Mouse (Mus musculus) adrenal gland, postnatal 36 days (tissue): ENCODE measurements around the gene Nsd1. TPM values are rescaled to one million over a fixed set of nuclear protein-coding genes. Genes with fewer than 3 reads are reported as not detected.

Source experiments
- DNase-seq, 2 experiments: peaks; one replicate each; pipeline ENCODE4 v3.0.0; 2021; ENCODE audit warnings: mixed read lengths in 1 of 2
- long read RNA-seq, 2 experiments: library from polyadenylated mRNA; stranded (forward); transcript quantifications; one replicate each; pipeline ENCODE4 v2.0.0; 2021; ENCODE audit warnings: borderline sequencing depth in 2 of 2
- total RNA-seq, 2 experiments: library from RNA; stranded (reverse); gene quantifications; 2 replicates each; pipeline ENCODE4 v1.2.3; 2021

Gene Nsd1
- total RNA-seq: 100 to 1,000 TPM; 103 to 115 TPM
- long read RNA-seq, experiment 1, partial matches to known transcripts: 11 of 27 reads
- long read RNA-seq, experiment 1, other reads (novel, unspliced or antisense): 13 of 27 reads
- long read RNA-seq, experiment 2, partial matches to known transcripts: 1 of 6 reads
- long read RNA-seq, experiment 2, other reads (novel, unspliced or antisense): 2 of 6 reads

DNA sequence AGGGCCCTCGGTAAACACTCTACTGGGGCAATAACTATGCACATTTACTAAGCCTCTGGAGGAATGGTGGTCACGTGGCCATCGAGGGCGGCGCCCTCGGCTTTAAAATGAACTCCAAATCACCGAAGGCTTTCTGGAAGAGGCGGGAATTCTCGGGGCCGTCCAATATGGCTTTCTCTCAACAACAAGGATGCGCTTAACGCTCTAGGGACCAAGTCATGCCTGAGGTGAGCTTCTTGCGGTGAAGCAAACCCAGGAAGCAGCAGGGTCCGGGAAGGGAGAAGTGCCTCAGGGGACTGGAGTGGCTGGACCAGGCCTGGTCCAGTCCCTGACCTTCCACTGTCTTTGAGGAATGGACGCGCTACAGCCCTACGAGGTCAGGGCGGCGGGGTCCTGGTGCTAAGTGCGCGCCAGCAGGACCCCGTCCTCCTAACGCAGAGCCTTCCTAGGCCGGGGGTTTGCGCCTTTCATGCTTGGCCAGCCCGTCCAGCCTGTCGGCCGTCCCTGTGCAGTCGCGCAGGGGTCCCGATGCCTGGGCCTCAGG lies at the start of gene Nsd1:
Gene Nsd1, plus strand, starts transcription at position 134 of the 544 bp plus-strand sequence.
- DNase-seq: no peak

DNA sequence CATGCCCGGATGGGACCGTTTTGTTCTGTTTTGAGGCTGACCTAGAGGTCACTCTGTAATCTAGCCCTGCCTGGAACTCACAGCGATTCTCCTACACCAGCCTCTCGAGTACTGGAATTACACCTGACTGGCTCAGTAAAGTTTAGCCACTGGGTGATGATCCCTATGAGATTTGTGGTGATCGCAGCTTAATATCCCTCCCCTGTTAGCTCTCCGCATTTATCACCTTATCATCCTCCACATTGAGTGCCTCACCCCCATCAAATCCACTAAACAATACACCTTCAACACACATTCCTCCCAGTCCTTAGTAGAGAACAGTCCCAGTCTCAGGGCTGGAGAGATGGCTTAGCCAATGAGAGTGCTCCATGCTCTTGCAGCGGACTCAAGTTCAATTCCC lies 47.2 kb upstream of the Nsd1 start:
- DNase-seq: no peak

DNA sequence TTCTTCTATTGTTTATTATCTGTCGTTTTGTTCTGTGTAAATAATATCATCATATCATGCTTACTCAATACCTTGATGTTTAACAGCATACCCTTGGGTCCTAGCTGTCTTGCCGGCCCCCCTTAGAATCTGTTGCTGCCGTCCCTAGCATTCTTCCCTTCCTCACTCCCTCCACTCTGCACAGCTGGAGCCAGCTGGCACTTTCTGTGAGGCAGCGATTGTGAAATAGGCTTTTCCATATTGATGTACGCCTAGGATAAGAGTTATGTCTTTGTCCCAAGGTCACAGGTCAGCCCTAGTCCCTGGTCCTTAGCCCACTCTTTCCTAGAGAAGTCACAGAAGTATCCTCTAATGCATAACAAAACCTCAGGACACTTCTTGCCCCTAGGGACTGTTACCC lies 46.0 kb upstream of the Nsd1 start:
- DNase-seq: no peak

DNA sequence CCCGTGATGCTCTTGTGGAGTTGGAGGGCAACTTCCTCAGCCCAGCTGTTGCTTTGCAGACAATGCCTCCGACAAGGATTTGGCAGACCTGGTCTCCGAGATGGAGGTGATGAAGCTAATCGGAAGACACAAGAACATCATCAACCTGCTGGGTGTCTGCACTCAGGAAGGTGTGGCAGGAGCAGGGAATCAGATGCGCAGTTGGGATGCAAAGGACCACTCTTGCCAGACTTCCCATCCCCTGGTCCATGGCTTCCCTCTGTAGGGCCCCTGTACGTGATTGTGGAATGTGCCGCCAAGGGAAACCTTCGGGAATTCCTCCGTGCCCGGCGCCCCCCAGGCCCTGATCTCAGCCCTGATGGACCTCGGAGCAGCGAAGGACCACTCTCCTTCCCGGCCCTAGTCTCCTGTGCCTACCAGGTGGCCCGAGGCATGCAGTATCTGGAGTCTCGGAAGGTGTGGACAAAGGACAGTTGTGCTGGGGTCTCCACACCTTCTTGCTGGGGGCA lies 43.7 kb upstream of the Nsd1 start:
- DNase-seq: no peak

DNA sequence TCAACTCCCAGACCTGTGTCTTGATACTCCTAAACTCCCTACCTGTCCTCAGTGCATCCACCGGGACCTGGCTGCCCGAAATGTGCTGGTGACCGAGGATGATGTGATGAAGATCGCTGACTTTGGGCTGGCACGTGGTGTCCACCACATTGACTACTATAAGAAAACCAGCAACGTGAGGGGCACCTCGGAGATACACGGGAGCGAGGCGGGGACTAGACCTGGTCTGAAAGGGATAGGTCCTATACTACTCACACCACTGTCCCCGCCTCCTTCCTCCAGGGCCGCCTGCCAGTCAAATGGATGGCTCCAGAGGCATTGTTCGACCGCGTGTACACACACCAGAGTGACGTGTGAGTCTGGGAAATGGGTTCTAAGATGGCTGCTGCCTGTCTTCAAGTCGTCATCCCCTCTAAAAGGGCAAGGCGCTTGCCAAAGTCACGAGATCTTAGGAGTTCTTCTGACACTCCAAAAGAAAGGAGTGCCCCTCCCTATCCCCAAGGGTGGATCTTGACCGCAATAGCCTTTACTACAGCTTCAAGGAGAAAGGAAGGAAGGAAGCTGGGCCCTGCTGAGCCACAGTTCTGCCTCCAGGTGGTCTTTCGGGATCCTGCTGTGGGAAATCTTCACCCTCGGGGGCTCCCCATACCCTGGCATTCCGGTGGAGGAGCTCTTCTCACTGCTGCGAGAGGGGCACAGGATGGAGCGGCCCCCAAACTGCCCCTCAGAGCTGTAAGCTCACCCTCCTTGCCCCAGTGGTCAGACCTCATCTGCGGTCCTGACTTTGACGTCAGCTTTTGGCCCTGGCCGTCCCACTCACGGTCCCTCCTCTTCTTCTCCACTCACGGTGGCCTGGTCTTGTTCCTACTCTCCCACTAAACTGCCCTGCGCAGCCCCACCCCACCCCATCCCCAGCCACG lies 42.5 kb upstream of the Nsd1 start:
- DNase-seq: no peak

DNA sequence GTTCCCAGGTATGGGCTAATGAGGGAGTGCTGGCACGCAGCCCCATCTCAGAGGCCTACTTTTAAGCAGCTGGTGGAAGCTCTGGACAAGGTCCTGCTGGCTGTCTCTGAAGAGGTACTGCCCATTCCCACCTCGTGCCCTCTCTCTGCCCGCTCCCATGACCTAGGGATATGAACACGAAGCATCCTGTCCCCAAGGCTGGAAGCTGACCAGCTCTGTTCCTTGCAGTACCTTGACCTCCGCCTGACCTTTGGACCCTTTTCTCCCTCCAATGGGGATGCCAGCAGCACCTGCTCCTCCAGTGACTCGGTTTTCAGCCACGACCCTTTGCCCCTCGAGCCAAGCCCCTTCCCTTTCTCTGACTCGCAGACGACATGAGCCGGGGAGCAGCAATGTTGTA lies 41.8 kb upstream of the Nsd1 start:
- no peak for DNase-seq

DNA sequence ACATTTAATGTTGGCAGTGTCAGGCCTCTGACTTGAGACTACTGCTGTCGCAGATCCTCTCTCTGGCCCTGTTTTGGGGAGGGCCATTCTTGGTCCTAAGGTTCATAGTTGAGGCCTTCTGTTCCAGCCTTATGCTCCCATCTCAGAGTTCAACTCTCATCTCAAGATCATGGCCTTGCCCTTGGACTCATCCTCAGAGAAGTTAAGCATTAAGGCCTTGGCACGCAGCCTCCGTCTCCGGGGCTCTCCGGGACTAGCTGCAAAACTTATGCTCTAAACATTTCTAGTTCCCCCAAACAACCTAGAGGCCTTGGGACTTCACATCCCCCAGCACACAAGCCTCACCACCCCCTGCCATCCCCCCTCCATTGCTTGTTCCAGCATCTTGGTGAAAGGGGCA lies 41.3 kb upstream of the Nsd1 start:
- no peak for DNase-seq

DNA sequence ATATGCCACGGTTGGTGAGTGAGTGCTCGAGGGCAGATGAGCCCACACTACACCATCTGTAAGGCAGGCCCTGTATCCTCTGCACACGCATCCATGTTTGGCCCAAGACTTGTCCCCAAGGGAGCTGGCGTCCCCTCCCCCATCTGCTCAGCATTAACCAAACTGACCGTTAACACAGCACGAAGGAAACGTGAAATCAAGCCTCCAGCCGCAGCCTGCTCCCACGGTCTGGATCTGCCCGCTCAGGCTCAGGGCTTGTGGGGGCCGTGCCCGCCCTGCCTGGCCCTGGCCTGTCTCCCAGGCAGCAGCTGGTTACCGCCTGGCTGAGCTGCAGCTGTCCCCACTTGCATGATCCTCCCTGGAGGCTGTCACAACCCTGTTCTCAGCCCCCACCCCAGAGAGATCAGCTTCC lies 40.6 kb upstream of the Nsd1 start:
- DNase-seq: no peak

DNA sequence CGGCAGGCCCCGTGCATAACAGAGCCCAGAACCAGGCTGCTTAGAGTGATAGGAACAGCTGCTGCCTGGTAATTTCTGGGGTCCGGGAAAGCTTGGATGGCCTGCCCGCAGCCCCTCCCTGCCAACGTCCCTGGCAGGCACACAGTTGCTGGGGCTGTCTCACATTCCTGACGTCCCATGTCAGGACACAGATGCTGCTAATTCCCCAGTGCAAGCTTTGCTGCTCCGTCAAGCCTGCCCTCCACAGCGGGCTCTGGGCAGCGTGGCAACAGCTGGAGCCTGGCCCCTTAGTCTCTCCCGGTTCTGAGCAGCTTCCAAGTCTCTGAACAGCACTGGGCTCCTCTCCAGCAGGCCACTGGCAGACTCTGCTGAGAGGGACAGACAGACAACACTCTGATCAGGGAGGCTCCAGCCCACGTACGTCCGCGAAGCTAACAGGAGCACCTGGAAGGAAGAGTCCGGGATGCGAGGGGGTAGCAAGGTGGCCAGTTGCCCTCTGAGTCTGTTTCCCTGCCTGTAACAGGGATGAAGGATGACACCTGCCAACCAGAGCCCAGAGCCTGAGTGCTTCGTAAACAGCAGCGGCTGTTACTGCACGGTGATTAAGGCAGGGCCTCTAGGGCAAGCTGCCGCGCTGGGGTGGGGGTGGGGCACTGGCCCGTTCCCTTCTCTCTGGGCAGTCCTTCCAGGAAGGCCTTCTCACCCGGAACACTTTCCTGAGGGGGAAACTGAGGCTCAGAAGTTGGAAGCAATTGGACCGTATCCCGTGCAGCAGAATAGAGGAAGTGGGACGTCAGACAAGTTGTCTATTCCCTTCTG lies 37.9 kb upstream of the Nsd1 start:
- peak; percentile 68 to 75 for DNase-seq

DNA sequence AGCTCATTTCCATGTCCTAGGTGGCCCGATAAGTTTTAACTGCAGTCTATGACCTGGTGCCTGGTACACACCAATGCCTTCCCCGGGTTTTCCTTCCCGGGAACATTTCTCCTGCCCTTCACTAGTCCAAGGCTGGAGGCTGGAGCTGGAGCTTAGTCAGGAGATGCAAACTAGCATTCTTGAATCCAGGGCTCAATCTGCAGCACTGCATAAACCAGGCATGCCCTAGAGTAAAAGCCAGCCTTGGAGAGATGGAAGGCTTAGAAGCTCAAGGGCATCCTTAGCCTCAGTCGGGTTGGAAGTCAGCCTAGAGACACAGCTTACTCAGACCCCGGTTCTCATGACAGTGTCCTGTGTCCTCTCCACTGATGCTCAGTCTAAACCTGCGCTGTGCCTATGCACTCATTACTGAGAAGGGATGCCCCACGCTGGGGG lies 37.2 kb upstream of the Nsd1 start:
- peak in 1 of 2 experiments; percentile 52 for DNase-seq

DNA sequence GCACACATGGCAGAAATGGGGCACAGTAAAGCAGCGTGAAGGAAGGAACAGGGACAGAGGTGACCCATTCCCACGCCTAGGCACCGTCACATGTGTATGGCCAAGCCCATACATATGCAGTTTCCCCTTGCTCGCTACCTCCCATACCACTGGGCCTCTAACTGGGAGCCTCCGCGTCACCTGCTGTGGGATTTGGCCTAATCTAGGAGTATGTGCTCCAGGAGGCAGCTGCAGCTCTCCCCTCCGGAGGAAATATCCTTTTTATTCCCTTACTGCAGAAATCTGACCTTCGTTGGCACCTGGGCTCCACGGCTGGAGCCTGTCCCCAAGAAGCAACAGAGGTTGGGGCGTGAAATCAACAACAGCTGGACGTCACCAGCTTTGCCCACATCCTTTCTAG lies 35.2 kb upstream of the Nsd1 start:
- no peak for DNase-seq

DNA sequence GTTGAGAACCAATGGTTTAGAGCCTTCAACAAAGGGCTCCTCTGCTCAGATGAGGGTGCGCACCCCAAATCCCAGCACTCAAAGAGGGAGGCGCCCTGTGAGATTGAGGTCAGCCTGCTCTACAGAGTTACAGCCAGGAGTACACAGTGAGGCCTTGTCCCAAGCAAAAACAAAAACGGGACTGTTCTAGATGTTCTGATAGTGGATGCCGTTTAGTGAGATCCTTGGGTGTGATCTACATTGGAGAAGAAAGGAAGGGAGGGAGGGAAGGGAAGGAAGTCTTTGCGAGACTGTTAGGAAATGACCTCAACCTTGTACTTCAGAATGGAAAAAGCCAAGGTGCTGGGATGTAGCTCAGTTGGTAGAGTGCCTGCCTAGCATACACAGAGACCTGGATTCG lies 33.3 kb upstream of the Nsd1 start:
- no peak for DNase-seq

DNA sequence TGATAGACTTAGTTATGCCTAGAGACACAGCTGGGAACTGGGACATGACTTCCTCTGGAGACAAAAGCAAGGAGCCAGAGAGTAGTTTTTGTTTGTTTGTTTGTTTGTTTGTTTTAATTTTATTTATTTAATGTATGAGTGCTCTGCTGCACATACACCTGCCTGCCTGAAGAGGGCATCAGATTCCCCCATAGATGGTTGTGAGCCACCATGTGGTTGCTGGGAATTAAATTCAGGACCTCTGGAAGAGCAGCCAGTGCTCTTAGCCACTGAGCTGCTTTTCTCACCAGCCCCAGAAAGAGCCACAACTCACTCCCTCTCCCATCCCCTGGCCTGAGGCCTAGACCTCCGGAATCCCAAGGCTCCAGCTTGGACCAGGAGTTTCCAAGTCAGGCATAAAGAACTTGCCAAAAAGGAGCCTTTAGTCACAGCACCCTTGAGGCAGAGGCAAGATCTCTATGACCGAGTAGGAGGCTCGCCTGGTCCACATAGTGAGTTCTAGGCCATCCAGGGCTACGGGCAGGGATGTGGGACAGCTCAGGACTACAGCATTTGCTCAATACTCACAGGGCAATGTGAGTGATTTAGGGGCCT lies 31.6 kb upstream of the Nsd1 start:
- no peak for DNase-seq

DNA sequence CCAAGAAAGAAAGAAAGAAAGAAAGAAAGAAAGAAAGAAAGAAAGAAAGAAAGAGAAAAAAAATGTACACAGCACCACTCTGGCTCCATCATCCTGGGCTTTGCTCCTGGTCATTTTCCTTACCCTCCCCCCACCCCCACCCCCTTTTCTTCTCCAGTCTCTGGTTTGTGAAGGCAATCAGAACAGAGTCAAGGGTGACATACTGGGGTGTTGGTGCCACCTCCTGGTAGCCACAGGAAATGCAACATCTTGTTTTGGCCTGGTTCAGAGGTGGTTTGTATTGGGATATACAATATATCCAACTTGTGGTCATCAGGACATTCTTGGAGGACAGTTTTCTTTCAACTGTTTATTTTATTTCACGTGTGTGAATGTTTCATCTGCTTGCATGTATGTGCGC lies 31.0 kb upstream of the Nsd1 start:
- DNase-seq: peak; percentile 74 to 79

DNA sequence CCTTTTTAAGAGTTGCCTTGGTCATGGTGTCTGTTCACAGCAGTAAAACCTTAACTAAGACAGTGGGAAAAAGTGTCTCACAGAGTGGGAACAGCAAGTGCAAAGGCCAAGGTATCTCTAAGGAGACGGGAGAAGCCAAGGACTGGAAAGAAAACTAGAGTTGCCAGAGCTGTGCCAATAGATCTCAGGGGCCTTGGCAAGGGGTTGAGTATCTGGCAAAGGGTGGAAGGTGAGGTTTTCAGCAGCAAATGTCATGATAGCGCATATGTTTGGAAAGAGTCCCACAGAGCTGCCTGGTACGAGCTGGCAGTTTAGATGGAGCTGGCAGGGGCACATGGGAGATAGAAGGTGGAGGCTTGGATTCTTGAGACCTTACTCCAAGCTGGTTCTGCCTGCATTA lies 30.0 kb upstream of the Nsd1 start:
- DNase-seq: no peak

DNA sequence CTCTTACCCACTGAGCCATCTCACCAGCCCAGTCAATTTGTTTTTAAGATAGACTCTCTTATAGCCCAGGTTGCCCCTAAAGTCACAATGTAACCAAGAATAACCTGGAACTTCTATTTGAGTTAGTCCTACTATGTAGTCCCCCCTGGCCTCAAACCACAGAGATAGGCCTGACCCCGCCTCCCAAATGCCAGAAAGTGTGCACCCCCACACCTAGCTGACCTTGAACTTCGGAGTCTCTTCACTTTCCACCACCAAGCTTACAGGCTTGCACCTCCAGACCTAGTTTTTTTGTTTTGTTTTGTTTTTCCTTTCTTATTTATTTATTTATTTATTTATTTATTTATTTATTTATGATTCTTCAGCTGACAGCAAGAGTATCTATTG lies 27.8 kb upstream of the Nsd1 start:
- DNase-seq: no peak

DNA sequence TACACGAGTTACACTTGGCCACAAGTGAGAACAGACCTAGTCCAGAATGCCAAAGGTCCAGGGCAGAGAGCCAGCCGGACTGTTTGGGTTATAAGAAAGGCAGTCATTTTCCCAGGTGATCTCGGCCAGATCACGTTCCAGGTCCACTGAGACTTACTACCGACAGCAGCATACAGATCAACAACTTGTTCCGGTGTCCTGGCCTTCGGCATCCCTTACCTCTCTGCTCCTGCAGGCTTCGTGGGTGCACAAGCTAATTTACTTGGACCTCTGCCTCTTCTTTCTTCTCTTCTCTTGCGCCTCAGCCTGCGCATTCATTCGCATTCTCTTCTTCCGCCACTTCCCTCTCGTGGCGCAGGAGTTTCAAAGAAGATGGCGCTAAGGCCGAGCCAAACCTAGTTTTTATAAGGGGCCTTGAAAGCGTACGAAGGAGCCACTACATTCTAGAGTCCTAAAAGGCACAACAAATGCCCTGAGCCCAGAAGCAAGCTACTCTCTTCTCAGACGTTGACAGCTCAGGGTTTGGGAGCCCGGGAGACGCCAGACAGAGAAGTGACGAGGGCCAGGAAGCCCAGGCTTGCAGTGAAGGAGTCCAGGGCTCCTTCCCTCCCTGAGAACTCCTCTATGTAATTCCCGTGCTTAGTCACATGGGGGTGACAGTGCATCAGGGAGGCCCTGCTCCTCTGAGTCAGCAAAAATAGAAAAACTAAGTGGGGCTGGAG lies 27.2 kb upstream of the Nsd1 start:
- peak; percentile 76 to 78 for DNase-seq

DNA sequence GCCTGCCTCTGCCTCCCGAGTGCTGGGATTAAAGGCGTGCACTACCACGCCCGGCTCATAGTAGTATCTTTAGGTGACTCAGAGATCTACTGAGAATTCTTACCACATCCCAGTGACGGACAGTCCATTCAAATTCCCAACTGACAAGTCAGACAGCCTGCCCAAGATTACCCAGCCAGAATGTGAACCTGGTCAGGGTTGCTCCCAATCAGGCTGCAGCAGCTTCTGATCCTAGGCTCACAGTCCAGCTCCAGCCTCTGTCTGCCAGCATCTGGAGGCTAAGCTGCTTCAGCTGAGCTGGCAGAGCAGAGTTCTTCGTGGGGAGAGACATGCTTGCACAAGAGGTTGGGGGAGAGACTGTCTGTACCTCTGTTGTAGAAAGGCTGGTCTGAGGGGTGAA lies 26.2 kb upstream of the Nsd1 start:
- peak; percentile 38 to 59 for DNase-seq

DNA sequence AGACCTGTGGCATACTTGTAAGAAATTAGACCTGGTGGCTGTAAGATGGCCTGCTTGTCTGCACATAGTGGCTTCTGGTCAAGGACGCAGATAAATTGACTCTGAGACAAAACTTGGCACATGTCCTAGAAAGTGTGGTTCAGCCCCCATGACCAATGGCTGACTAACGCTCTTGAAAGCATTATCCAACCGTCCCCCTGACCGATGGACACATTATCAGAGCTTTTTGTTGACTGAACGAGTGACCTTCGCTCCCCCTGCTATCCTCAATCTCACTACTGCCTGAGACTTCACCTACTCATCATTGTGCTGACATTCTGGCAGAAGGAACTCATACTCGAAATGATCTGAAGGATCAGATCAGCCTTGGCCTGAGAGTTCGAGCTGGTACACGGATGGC lies 22.5 kb upstream of the Nsd1 start:
- peak in 1 of 2 experiments; percentile 63 for DNase-seq

DNA sequence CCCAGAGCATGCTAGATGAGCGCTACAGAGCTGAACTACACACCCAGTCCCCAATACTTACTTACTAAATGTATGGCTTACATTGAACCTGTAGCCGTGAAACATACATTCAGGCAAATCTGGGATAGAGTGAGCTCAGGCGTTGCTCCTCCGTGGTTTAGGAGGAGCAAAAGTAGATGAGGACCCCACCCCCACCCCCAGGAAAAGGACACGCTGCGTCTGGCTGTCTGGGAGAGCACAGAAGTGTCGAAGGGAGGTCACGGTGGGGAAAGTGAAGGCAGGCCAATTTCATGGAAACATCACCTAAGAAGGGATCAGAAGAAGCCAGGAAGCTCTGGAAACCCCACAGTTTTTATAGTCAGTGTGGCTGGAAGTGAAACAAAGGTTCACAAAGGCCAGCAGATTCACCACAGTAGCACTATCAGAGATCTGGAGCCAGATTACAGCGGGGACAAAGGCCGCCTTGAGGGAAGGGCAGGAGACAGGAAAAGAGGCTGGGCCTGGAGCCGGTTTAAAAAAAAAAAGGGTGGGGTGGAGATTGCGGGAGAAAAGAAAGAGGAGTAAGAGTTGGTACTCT lies 20.0 kb upstream of the Nsd1 start:
- no peak for DNase-seq
